20 mouse cellular contexts compared by ENCODE assay signal in genomic region chr5:52339134-52339533, GRCm38 (mm10). TPM values are rescaled to one million over a fixed set of nuclear protein-coding genes. Genes with fewer than 3 reads are reported as not detected.
"Had no signal": no experiment of that assay in that cellular context is flagged by ENCODE, and none has a peak within 500 bp of the region (broad histone marks: within the 10 kb centered on the region; RNA-seq: fewer than 3 reads in every experiment).

No protein-coding gene starts in this region.

- H3K27me3 ChIP-seq: limb, embryonic 13.5 days; liver, embryonic 12.5 days; liver, embryonic 15.5 days; lung, embryonic 15.5 days; megakaryocyte, embryonic 14.5 days; midbrain, embryonic 13.5 days; neural tube, embryonic 13.5 days had no signal

- DNase-seq: kidney, postnatal 4 days; liver; lung, adult 18-20 months; lung, postnatal 10 days; lung, postnatal 36 days; retina, postnatal 1 day; right cerebral cortex, postnatal 25 days; spleen, adult 18-20 months; thymus, postnatal 36 days had no signal

- H3K9ac ChIP-seq: limb, embryonic 13.5 days; liver, embryonic 12.5 days; liver, embryonic 15.5 days; lung, embryonic 15.5 days; midbrain, embryonic 13.5 days; neural tube, embryonic 13.5 days had no signal

- H3K4me1 ChIP-seq: limb, embryonic 10.5 days; liver, embryonic 12.5 days; liver, embryonic 15.5 days; lung, embryonic 15.5 days; megakaryocyte, embryonic 14.5 days; midbrain, embryonic 10.5 days; midbrain, embryonic 13.5 days; neural tube, embryonic 13.5 days had no signal

- H3K4me2 ChIP-seq: limb, embryonic 13.5 days; liver, embryonic 12.5 days; liver, embryonic 15.5 days; lung, embryonic 15.5 days; midbrain, embryonic 13.5 days; neural tube, embryonic 13.5 days had no signal

- H3K4me3 ChIP-seq: limb, embryonic 10.5 days; limb, embryonic 13.5 days; liver, embryonic 12.5 days; liver, embryonic 15.5 days; lung, embryonic 15.5 days; megakaryocyte, embryonic 14.5 days; midbrain, embryonic 10.5 days; midbrain, embryonic 13.5 days; myocyte; neural tube, embryonic 13.5 days had no signal

- H3K9me3 ChIP-seq: limb, embryonic 10.5 days; limb, embryonic 13.5 days; liver, embryonic 12.5 days; liver, embryonic 15.5 days; lung, embryonic 15.5 days; midbrain, embryonic 10.5 days; midbrain, embryonic 13.5 days; neural tube, embryonic 13.5 days had no signal

- H3K36me3 ChIP-seq: limb, embryonic 10.5 days; limb, embryonic 13.5 days; liver, embryonic 12.5 days; liver, embryonic 15.5 days; lung, embryonic 15.5 days; midbrain, embryonic 10.5 days; midbrain, embryonic 13.5 days; neural tube, embryonic 13.5 days had no signal

- ATAC-seq: liver, embryonic 12.5 days; midbrain, embryonic 13.5 days; midbrain, embryonic 16.5 days had no signal

- H3K27ac ChIP-seq: limb, embryonic 10.5 days; limb, embryonic 13.5 days; liver, embryonic 12.5 days; liver, embryonic 15.5 days; lung, embryonic 15.5 days; midbrain, embryonic 10.5 days; midbrain, embryonic 13.5 days; neural tube, embryonic 13.5 days had no signal

RNA-seq across cellular contexts. Expression of gene Sod3, which starts 24.5 kb away (rescaled TPM):
- polyA plus RNA-seq: limb, embryonic 10.5 days had no signal
